Mouse (Mus musculus): ENCODE results near the gene Tmem143.
A peak's percentile ranks its signal among the peaks of the same experiment; 100 is the strongest.
"Not testable (repeated sequence)": the region's sequence is repeated elsewhere in the genome, so short reads cannot be mapped to it uniquely, and the experiment has no call there.

Gene Tmem143

GRCm38 (mm10) chr7:45921950-45922600 is 25.3 kb downstream of the Tmem143 start:
- DNase-seq (ENCODE audit: low read depth, low spot score) = no peak

- peak; percentile 88 for DNase-seq (ENCODE audit: low read depth, low spot score)
These were observed 26.4 kb downstream of the Tmem143 start for GRCm38 (mm10) chr7:45922928-45923761.

GRCm38 (mm10) chr7:45923762-45924428 is 27.2 kb downstream of the Tmem143 start, which contains the start of gene Ccdc114:
Gene Ccdc114 (plus strand): TSS chr7:45924072.
- no peak for DNase-seq (ENCODE audit: low read depth, low spot score)

GRCm38 (mm10) chr7:45924429-45924816 is 27.7 kb downstream of the Tmem143 start:
- no peak for DNase-seq (ENCODE audit: low read depth, low spot score)

GRCm38 (mm10) chr7:45928626-45929295 is 32.0 kb downstream of the Tmem143 start:
- DNase-seq (ENCODE audit: low read depth, low spot score) = no peak

GRCm38 (mm10) chr7:45929688-45930087 is 32.9 kb downstream of the Tmem143 start:
- no peak for DNase-seq (ENCODE audit: low read depth, low spot score)

GRCm38 (mm10) chr7:45933766-45934165 is 37.0 kb downstream of the Tmem143 start:
- not testable (repeated sequence) for DNase-seq (ENCODE audit: low read depth, low spot score)

GRCm38 (mm10) chr7:45935114-45935513 is 38.4 kb downstream of the Tmem143 start:
- DNase-seq (ENCODE audit: low read depth, low spot score) = no peak

GRCm38 (mm10) chr7:45939836-45940235 is 43.1 kb downstream of the Tmem143 start:
- no peak for DNase-seq (ENCODE audit: low read depth, low spot score)

- DNase-seq (ENCODE audit: low read depth, low spot score) = no peak
These were observed 45.2 kb downstream of the Tmem143 start for GRCm38 (mm10) chr7:45941986-45942385.

GRCm38 (mm10) chr7:45943280-45943679 is 46.5 kb downstream of the Tmem143 start:
- DNase-seq (ENCODE audit: low read depth, low spot score) = not testable (repeated sequence)

GRCm38 (mm10) chr7:45949061-45949460 is 52.3 kb downstream of the Tmem143 start:
- DNase-seq (ENCODE audit: low read depth, low spot score) = no peak

GRCm38 (mm10) chr7:45956611-45957010 is 59.9 kb downstream of the Tmem143 start:
- DNase-seq (ENCODE audit: low read depth, low spot score) = no peak
